Mouse (Mus musculus): ENCODE results near the gene Arid5b. TPM values are rescaled to one million over a fixed set of nuclear protein-coding genes. Genes with fewer than 3 reads are reported as not detected.

Arid5b gene
- polyA plus RNA-seq, 1 experiment from 2014 or later: 42.7 TPM

- H3K9ac ChIP-seq (ENCODE audit: low read length): no peak overlapping the region
- 82% methylated on average over 12 of the region's 12 CpGs for WGBS
- no peak overlapping the region for H3K27ac ChIP-seq (ENCODE audit: low read length)
- H3K4me3 ChIP-seq (ENCODE audit: low read length): no peak overlapping the region
- no peak overlapping the region for H3K4me2 ChIP-seq (ENCODE audit: low read depth, low read length)
- no peaks in the 10 kb centered on the region for H3K27me3 ChIP-seq (ENCODE audit: control insufficient read depth, insufficient read depth, low read depth, low read length)
- no peaks in the 10 kb centered on the region; the same call in 1 of the 2 replicates for H3K36me3 ChIP-seq (ENCODE audit: control insufficient read depth, insufficient read depth, low read length)
- H3K9me3 ChIP-seq (ENCODE audit: control insufficient read depth, low read length): no peaks in the 10 kb centered on the region
- ATAC-seq (ENCODE audit: low read depth): no peak
- peaks cover 24% of the 10 kb centered on the region for H3K4me1 ChIP-seq (replicated peaks; ENCODE audit: control insufficient read depth, insufficient read depth, low read length)
These were observed 68.4 kb downstream of the Arid5b start for GRCm38 (mm10) chr10:68210025-68210642.

- WGBS: 38% methylated on average over 5 of the region's 5 CpGs
- no peak for ATAC-seq (ENCODE audit: low read depth)
- H3K4me3 ChIP-seq (ENCODE audit: low read length): no peak overlapping the region
- no peak overlapping the region for H3K9ac ChIP-seq (ENCODE audit: low read length)
- H3K36me3 ChIP-seq (ENCODE audit: control insufficient read depth, insufficient read depth, low read length): peaks cover 3% of the 10 kb centered on the region
- H3K9me3 ChIP-seq (ENCODE audit: control insufficient read depth, low read length): no peaks in the 10 kb centered on the region
- H3K27ac ChIP-seq (ENCODE audit: low read length): no peak overlapping the region; the same call in 1 of the 2 replicates
- peak overlapping the region; percentile 35; the same call in 1 of the 2 replicates for H3K4me2 ChIP-seq (ENCODE audit: low read depth, low read length)
- no peaks in the 10 kb centered on the region for H3K27me3 ChIP-seq (ENCODE audit: control insufficient read depth, insufficient read depth, low read depth, low read length)
- H3K4me1 ChIP-seq (replicated peaks; ENCODE audit: control insufficient read depth, insufficient read depth, low read length): peaks cover 24% of the 10 kb centered on the region
These were observed 69.9 kb downstream of the Arid5b start for GRCm38 (mm10) chr10:68208670-68209065.

GRCm38 (mm10) chr10:68207803-68208669 is 70.5 kb downstream of the Arid5b start:
- peak; percentile 60; the same call in 1 of the 2 replicates for ATAC-seq (ENCODE audit: low read depth)

GRCm38 (mm10) chr10:68204391-68204790 is 74.1 kb downstream of the Arid5b start:
- no peak overlapping the region for H3K4me3 ChIP-seq (ENCODE audit: low read length)
- H3K9ac ChIP-seq (ENCODE audit: low read length): no peak overlapping the region
- WGBS: 84% methylated on average over 6 of the region's 6 CpGs
- peaks cover 18% of the 10 kb centered on the region for H3K36me3 ChIP-seq (ENCODE audit: control insufficient read depth, insufficient read depth, low read length)
- ATAC-seq (ENCODE audit: low read depth): no peak
- H3K4me1 ChIP-seq (replicated peaks; ENCODE audit: control insufficient read depth, insufficient read depth, low read length): peaks cover 13% of the 10 kb centered on the region
- H3K27me3 ChIP-seq (ENCODE audit: control insufficient read depth, insufficient read depth, low read depth, low read length): no peaks in the 10 kb centered on the region
- no peaks in the 10 kb centered on the region for H3K9me3 ChIP-seq (ENCODE audit: control insufficient read depth, low read length)
- no peak overlapping the region for H3K4me2 ChIP-seq (ENCODE audit: low read depth, low read length)
- no peak overlapping the region for H3K27ac ChIP-seq (ENCODE audit: low read length)

More at GRCm38 (mm10) chr10:68207803-68208669, 70.5 kb downstream of the Arid5b start:
- peak overlapping the region; percentile 44; the same call in 1 of the 2 replicates for H3K27ac ChIP-seq (ENCODE audit: low read length)
- peaks cover 24% of the 10 kb centered on the region for H3K4me1 ChIP-seq (replicated peaks; ENCODE audit: control insufficient read depth, insufficient read depth, low read length)
- H3K9me3 ChIP-seq (ENCODE audit: control insufficient read depth, low read length): no peaks in the 10 kb centered on the region
- WGBS: 31% methylated on average over 20 of the region's 20 CpGs
- no peaks in the 10 kb centered on the region for H3K27me3 ChIP-seq (ENCODE audit: control insufficient read depth, insufficient read depth, low read depth, low read length)
- peak overlapping the region; percentile 35 for H3K4me2 ChIP-seq (ENCODE audit: low read depth, low read length)
- H3K4me3 ChIP-seq (ENCODE audit: low read length): peak overlapping the region; percentile 21; the same call in 1 of the 2 replicates
- H3K36me3 ChIP-seq (ENCODE audit: control insufficient read depth, insufficient read depth, low read length): peaks cover 3% of the 10 kb centered on the region
- H3K9ac ChIP-seq (ENCODE audit: low read length): no peak overlapping the region

GRCm38 (mm10) chr10:68203860-68204259 is 74.7 kb downstream of the Arid5b start:
- ATAC-seq (ENCODE audit: low read depth): no peak
- H3K36me3 ChIP-seq (ENCODE audit: control insufficient read depth, insufficient read depth, low read length): peaks cover 18% of the 10 kb centered on the region

GRCm38 (mm10) chr10:68203322-68203721 is 75.2 kb downstream of the Arid5b start:
- Histone ChIP-seq H3K4me1 (replicated peaks; ENCODE audit: control insufficient read depth, insufficient read depth, low read length) (peaks cover 3% of the 10 kb centered on the region), H3K4me2 (ENCODE audit: low read depth, low read length) (no peak overlapping the region), H3K27me3 (ENCODE audit: control insufficient read depth, insufficient read depth, low read depth, low read length) (no peaks in the 10 kb centered on the region), H3K9ac (ENCODE audit: low read length) (no peak overlapping the region), H3K36me3 (ENCODE audit: control insufficient read depth, insufficient read depth, low read length) (peaks cover 18% of the 10 kb centered on the region), H3K4me3 (ENCODE audit: low read length) (no peak overlapping the region), H3K9me3 (ENCODE audit: control insufficient read depth, low read length) (no peaks in the 10 kb centered on the region), H3K27ac (ENCODE audit: low read length) (no peak overlapping the region)
- ATAC-seq (ENCODE audit: low read depth): no peak
- WGBS: 81% methylated on average over 10 of the region's 11 CpGs

More at GRCm38 (mm10) chr10:68203860-68204259, 74.7 kb downstream of the Arid5b start:
- no peak overlapping the region for H3K27ac ChIP-seq (ENCODE audit: low read length)
- 95% methylated on average over 7 of the region's 7 CpGs for WGBS
- H3K4me3 ChIP-seq (ENCODE audit: low read length): no peak overlapping the region
- H3K4me1 ChIP-seq (replicated peaks; ENCODE audit: control insufficient read depth, insufficient read depth, low read length): peaks cover 7% of the 10 kb centered on the region
- H3K27me3 ChIP-seq (ENCODE audit: control insufficient read depth, insufficient read depth, low read depth, low read length): no peaks in the 10 kb centered on the region
- H3K4me2 ChIP-seq (ENCODE audit: low read depth, low read length): no peak overlapping the region
- no peak overlapping the region for H3K9ac ChIP-seq (ENCODE audit: low read length)
- no peaks in the 10 kb centered on the region for H3K9me3 ChIP-seq (ENCODE audit: control insufficient read depth, low read length)

- Histone ChIP-seq H3K27ac (ENCODE audit: low read length) (no peak overlapping the region), H3K9me3 (ENCODE audit: control insufficient read depth, low read length) (no peaks in the 10 kb centered on the region)
- WGBS: 87% methylated on average over 5 of the region's 5 CpGs
These were observed 79.1 kb downstream of the Arid5b start for GRCm38 (mm10) chr10:68199440-68199839.

GRCm38 (mm10) chr10:68196324-68196723 is 82.2 kb downstream of the Arid5b start:
- Histone ChIP-seq H3K27me3 (ENCODE audit: control insufficient read depth, insufficient read depth, low read depth, low read length) (no peaks in the 10 kb centered on the region), H3K9ac (ENCODE audit: low read length) (no peak overlapping the region), H3K4me1 (replicated peaks; ENCODE audit: control insufficient read depth, insufficient read depth, low read length) (peaks cover 14% of the 10 kb centered on the region), H3K4me3 (ENCODE audit: low read length) (no peak overlapping the region), H3K27ac (ENCODE audit: low read length) (no peak overlapping the region), H3K36me3 (ENCODE audit: control insufficient read depth, insufficient read depth, low read length) (peaks cover 4% of the 10 kb centered on the region), H3K9me3 (ENCODE audit: control insufficient read depth, low read length) (no peaks in the 10 kb centered on the region), H3K4me2 (ENCODE audit: low read depth, low read length) (no peak overlapping the region)
- no peak for ATAC-seq (ENCODE audit: low read depth)
- 76% methylated on average over 9 of the region's 9 CpGs for WGBS

More at GRCm38 (mm10) chr10:68199440-68199839, 79.1 kb downstream of the Arid5b start:
- no peak overlapping the region for H3K4me2 ChIP-seq (ENCODE audit: low read depth, low read length)
- H3K4me3 ChIP-seq (ENCODE audit: low read length): no peak overlapping the region
- H3K27me3 ChIP-seq (ENCODE audit: control insufficient read depth, insufficient read depth, low read depth, low read length): no peaks in the 10 kb centered on the region
- H3K9ac ChIP-seq (ENCODE audit: low read length): no peak overlapping the region
- ATAC-seq (ENCODE audit: low read depth): no peak
- peaks cover 18% of the 10 kb centered on the region for H3K36me3 ChIP-seq (ENCODE audit: control insufficient read depth, insufficient read depth, low read length)
- H3K4me1 ChIP-seq (replicated peaks; ENCODE audit: control insufficient read depth, insufficient read depth, low read length): no peaks in the 10 kb centered on the region

- 65% methylated on average over 3 of the region's 3 CpGs for WGBS
- Histone ChIP-seq H3K9me3 (ENCODE audit: control insufficient read depth, low read length) (no peaks in the 10 kb centered on the region), H3K4me3 (ENCODE audit: low read length) (no peak overlapping the region), H3K4me2 (ENCODE audit: low read depth, low read length) (no peak overlapping the region), H3K36me3 (ENCODE audit: control insufficient read depth, insufficient read depth, low read length) (no peaks in the 10 kb centered on the region; the same call in 1 of the 2 replicates), H3K4me1 (replicated peaks; ENCODE audit: control insufficient read depth, insufficient read depth, low read length) (peaks cover 14% of the 10 kb centered on the region), H3K9ac (ENCODE audit: low read length) (no peak overlapping the region), H3K27ac (ENCODE audit: low read length) (peak overlapping the region; percentile 65), H3K27me3 (ENCODE audit: control insufficient read depth, insufficient read depth, low read depth, low read length) (no peaks in the 10 kb centered on the region)
- ATAC-seq (ENCODE audit: low read depth): no peak
These were observed 85.0 kb downstream of the Arid5b start for GRCm38 (mm10) chr10:68193561-68193960.
